Mouse (Mus musculus) adrenal gland (tissue): Measurements from ENCODE around the gene Sgip1.

Experiments
- intact Hi-C: fragments of 180-260 bp; cut with DNase I; formaldehyde crosslinking; loops from one replicate; pipeline ENCODE4 v1.15.1; 2025

The Sgip1 gene

GRCm38 (mm10) chr4:102774549-102774948 is 33.5 kb downstream of the Sgip1 start:
- intact Hi-C loops = no loop called here

DNA sequence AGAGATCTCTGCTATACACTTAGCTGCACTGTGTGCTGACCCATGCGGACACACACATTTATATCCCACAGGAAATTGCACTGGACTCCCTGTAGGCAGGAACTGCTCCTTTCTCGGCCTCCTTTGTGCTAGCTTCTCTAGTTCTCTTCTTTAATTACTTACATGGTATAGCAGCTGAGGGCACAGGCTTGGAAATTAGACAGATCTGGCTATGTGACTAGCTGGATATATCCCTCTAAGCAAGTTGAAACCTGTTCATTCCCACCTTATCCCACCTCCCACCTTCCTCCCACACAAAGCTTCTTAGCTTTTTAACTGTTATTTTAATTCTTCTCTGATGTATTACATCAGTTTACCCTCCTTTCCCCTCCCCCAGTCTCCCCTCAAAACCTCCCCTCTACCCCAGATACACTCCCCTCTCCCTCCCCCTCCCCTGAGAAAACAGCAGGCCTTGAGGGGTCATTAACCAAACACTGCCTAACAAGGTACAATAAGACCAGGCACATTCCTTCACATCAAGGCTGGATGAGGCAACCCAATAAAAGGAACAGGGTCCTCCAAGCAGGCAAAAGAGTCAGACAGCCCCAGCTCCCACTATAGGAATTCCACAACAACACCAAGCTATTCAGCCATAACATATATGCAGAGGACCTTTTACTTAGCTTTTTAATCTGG is 34.6 kb downstream of the Sgip1 start:
- intact Hi-C loops = no loop called here

DNA sequence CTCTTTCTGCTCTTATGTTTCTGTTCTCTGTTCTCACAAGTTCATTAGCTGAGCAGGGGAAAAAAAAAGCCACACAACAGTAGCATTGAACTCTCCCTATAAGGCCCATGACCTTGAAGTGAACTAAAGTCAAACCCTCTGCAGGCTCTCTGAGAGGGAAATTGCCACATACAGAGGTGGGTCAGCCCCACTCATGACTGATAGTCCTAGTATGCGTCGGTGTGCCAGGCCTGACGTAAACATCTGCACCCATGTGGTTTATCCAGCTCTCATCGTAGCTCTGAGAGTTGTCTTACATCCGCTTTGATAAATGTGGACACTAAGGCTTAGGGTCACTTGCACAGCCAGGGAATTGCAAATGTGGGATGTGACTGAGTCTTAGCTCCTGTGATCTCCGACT is 38.8 kb downstream of the Sgip1 start:
- intact Hi-C loops = no loop called here

GRCm38 (mm10) chr4:102783063-102783748 is 42.1 kb downstream of the Sgip1 start:
- intact Hi-C loops = no loop called here

- intact Hi-C loops = no loop called here
Measured at GRCm38 (mm10) chr4:102785158-102785557, 44.1 kb downstream of the Sgip1 start.

- intact Hi-C loops = no loop called here
Measured at GRCm38 (mm10) chr4:102792100-102792790, 51.1 kb downstream of the Sgip1 start.

DNA sequence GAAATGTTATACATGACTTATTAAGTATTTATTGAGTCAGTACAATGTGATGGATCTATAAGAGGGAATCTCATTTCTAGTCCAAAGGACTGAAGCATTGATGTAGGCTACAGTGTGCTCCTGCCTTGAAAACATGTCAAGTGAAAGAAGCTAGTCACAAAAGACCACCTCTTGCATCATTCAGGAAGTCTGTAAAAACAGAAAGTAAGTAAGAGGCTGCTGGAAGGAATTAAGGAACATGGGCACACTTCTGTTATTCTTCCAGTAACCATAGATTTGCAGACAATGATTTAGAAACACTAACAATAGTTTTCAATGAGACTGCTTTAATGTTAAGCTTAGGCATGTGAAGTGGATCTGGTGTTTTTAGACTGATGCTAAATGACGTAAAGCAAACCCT is 60.4 kb downstream of the Sgip1 start:
- intact Hi-C loops = no loop called here

GRCm38 (mm10) chr4:102801936-102802335 is 60.8 kb downstream of the Sgip1 start:
- intact Hi-C loops = no loop called here

- intact Hi-C loops = no loop called here
Measured at GRCm38 (mm10) chr4:102804611-102805010, 63.5 kb downstream of the Sgip1 start.

GRCm38 (mm10) chr4:102806987-102807386 is 65.9 kb downstream of the Sgip1 start:
- intact Hi-C loops = no loop called here

GRCm38 (mm10) chr4:102808258-102808657 is 67.2 kb downstream of the Sgip1 start:
- intact Hi-C loops = no loop called here

DNA sequence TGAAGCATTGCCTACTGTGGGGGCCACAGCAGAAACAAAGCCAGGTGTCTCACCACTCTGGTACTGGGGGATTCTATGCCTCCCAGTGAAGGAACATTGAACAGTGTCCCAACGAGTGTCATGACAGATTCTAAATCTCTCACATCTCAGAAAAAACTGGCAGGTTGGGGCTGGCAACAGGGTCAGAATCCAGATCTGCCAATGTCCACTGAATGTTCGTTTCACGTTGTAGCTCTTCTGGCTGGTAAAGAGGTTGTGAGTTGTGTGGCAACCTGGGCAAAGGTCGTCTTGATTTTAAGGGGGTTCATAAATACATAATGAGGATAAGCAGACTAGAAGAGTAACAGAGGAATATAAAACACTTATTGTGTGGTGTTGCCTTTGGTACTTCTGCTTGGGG is 68.2 kb downstream of the Sgip1 start:
- intact Hi-C loops = no loop called here

- intact Hi-C loops = no loop called here
Measured at GRCm38 (mm10) chr4:102810277-102810676, 69.2 kb downstream of the Sgip1 start.

- intact Hi-C loops = no loop called here
Measured at GRCm38 (mm10) chr4:102811007-102811805, 70.1 kb downstream of the Sgip1 start.

- intact Hi-C loops = no loop called here
Measured at GRCm38 (mm10) chr4:102813346-102813745, 72.2 kb downstream of the Sgip1 start.

GRCm38 (mm10) chr4:102821786-102822185 is 80.7 kb downstream of the Sgip1 start:
- intact Hi-C loops = no loop called here

GRCm38 (mm10) chr4:102824494-102824893 is 83.4 kb downstream of the Sgip1 start:
- intact Hi-C loops = no loop called here

DNA sequence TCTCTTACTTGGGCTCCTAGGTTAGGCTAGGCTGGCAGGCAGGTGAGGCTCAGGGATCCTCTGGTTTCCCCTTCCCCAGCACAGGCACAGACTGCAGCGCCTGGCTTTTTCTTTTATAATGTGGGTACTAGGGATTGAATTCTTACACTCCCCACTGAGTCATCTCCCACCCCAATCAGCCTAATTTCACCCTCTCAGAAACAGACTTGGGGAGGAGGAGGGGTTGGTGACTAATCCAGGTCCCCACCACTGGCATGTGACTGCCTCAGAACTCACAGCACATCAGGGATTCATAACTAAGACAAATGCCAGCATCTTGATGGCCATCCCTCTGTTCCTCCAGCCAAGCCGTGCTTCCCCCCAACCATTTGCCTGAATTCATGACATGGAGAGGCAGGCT is 85.1 kb downstream of the Sgip1 start:
- intact Hi-C loops = no loop called here

DNA sequence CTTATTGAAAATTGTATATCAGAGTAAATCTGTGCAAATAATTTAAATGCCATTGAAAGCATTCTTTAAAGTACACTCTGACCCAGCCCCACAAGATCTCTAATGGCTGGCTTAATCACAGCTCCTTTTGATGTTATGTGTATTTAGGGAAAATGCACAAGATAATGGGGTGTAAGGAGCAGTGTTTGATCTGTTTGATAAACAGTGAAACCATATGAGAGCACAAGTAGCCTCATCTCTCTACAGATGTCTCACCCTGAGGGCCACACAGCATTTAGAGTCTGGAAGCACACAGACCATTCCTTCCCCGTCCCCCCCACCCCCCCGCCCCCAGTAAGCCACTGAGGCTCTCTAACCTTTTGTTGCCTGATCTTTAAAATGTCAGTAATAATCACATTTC is 87.4 kb downstream of the Sgip1 start:
- intact Hi-C loops = no loop called here

DNA sequence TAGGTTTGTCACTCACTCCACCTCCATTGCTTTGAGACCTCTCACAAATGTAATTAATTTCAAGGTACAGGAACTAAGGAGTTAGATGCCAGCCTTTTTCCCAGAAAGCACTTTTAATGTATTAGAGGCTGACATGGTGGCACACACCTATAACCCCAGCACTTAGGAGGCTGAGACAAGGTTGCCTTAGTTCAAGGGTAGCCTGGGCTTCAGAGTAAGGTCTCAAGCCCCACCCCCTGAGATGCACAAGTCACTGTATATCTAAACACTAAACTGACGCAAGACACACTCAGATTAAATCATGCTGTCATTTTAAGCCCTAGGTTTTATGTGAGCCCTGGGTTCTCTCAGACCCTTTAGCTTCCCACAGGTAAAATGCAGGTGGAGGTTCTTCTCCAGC is 92.1 kb downstream of the Sgip1 start:
- intact Hi-C loops = no loop called here

- intact Hi-C loops = no loop called here
Measured at GRCm38 (mm10) chr4:102833726-102834125, 92.6 kb downstream of the Sgip1 start.

DNA sequence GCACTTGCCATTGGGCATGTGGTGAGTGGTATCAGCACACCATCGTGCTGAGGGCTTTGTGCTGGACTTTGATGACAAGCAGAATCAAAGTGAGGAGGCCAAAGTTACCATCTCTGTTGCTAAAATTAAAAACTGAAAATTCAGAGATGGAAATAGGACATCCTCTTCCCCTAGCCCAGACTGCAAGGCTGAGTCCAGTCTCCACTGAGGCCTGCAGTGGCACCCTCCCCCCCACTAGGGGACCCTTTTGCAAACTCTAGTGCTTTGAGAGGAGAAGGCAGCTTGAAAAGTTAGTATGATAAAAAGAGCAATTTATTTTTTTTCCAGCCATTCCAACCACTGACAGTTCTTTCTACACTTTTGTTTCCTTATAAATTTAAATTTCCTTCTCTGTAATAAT is 93.6 kb downstream of the Sgip1 start:
- intact Hi-C loops = no loop called here
